Comparison of ENCODE assay signal across 11 mouse cellular contexts in genomic region chr19:53128494-53129337, GRCm38 (mm10). TPM values are rescaled to one million over a fixed set of nuclear protein-coding genes. Genes with fewer than 3 reads are reported as not detected.
DNase-seq lines count a peak whose midpoint lies in the region; ATAC-seq and TF ChIP-seq lines count a peak whose summit lies in the region.
"Had no signal": no experiment of that assay in that cellular context is flagged by ENCODE, and none has a peak within 500 bp of the region (broad histone marks: within the 10 kb centered on the region; RNA-seq: fewer than 3 reads in every experiment).

No protein-coding gene starts in this region.

- H3K27me3 ChIP-seq in MEL (ENCODE audit: control insufficient read depth in 1 of 2, insufficient read depth in 2 of 2, low read length in 2 of 2): peaks cover 0 to 1% of the 10 kb centered on the region in 2 experiments; a peak in 1 of 4 replicates
- H3K27me3 ChIP-seq in intestine, embryonic 14.5 days (replicated peaks; ENCODE audit: control insufficient read depth, insufficient read depth, low read length): no peaks in the 10 kb centered on the region
- H3K27me3 ChIP-seq: embryonic facial prominence, embryonic 12.5 days; limb, embryonic 15.5 days; neural tube, embryonic 12.5 days had no signal

- intact Hi-C loops in heart, postnatal 14 days (cut with DNase I): loop anchor here (5.0 kb wide), 1 partner anchor 51 kb away; no protein-coding TSS in a partner anchor
- intact Hi-C loops in left cerebral cortex, postnatal 36 days (cut with DNase I): no loop called here

- TF ChIP-seq CTCF in MEL (IDR thresholded peaks at IDR 0.05 in 2 of 3, conservative IDR thresholded peaks at IDR 0.05 in 1 of 3; ENCODE audit: control insufficient read depth in 1 of 3, insufficient read depth in 1 of 3, low read depth in 2 of 3, low read length in 3 of 3, poor library complexity in 1 of 3, severe bottlenecking in 1 of 3): no peak

- H3K4me2 ChIP-seq in intestine, embryonic 14.5 days (ENCODE audit: low read length): peak overlapping the region; percentile 11; the same call in 1 of the 2 replicates
- H3K4me2 ChIP-seq: embryonic facial prominence, embryonic 12.5 days; limb, embryonic 15.5 days; neural tube, embryonic 12.5 days had no signal

- WGBS in intestine, embryonic 14.5 days: 31% methylated on average over 13 of the region's 13 CpGs

- peak; percentile 95 for DNase-seq in heart, adult 11 months
- no peak for DNase-seq in heart, postnatal 14 days
- DNase-seq in MEL (ENCODE audit: low read depth, low spot score): peak; percentile 54
- DNase-seq in intestine, embryonic 14.5 days (ENCODE audit: low spot score): peak; percentile 53
- peak; percentile 64 for DNase-seq in lung, postnatal 36 days
- no peak for DNase-seq in left cerebral cortex, postnatal 36 days (ENCODE audit: low spot score in 2 of 2)
- no peak for DNase-seq in embryo, embryonic 9.5 days (ENCODE audit: extremely low spot score)
- no peak for DNase-seq in urinary bladder, postnatal 25 days (ENCODE audit: low spot score)

- no peak for TF ChIP-seq POLR2A in MEL (IDR thresholded peaks at IDR 0.05; ENCODE audit: control insufficient read depth in 1 of 2, insufficient read depth in 1 of 2, low read depth in 1 of 2, low read length in 2 of 2, poor library complexity in 1 of 2)

- peak overlapping the region; percentile 30; the same call in 1 of the 2 replicates for H3K27ac ChIP-seq in MEL (ENCODE audit: control insufficient read depth, low read depth, low read length)
- H3K27ac ChIP-seq in intestine, embryonic 14.5 days (ENCODE audit: low read depth): peak overlapping the region; percentile 38; the same call in 1 of the 2 replicates
- H3K27ac ChIP-seq: embryonic facial prominence, embryonic 12.5 days; limb, embryonic 15.5 days; neural tube, embryonic 12.5 days had no signal

- no peaks in the 10 kb centered on the region for H3K79me2 ChIP-seq in MEL (ENCODE audit: control insufficient read depth, insufficient read depth, low read length, poor library complexity)

- H3K4me3 ChIP-seq in MEL (ENCODE audit: control insufficient read depth in 1 of 2, insufficient read depth in 1 of 2, low read depth in 2 of 2, low read length in 2 of 2): peak overlapping the region in 1 of 2 experiments; percentile 20; a peak in 3 of 4 replicates
- no peak overlapping the region for H3K4me3 ChIP-seq in intestine, embryonic 14.5 days (ENCODE audit: low read depth, low read length)
- H3K4me3 ChIP-seq: embryonic facial prominence, embryonic 12.5 days; limb, embryonic 15.5 days; neural tube, embryonic 12.5 days had no signal

- no peaks in the 10 kb centered on the region for H3K9me3 ChIP-seq in MEL (replicated peaks; ENCODE audit: insufficient read depth, low read length)
- H3K9me3 ChIP-seq in intestine, embryonic 14.5 days (ENCODE audit: control insufficient read depth, low read length): no peaks in the 10 kb centered on the region
- H3K9me3 ChIP-seq: embryonic facial prominence, embryonic 12.5 days; limb, embryonic 15.5 days; neural tube, embryonic 12.5 days had no signal

- peaks cover 13 to 31% of the 10 kb centered on the region in 2 experiments for H3K4me1 ChIP-seq in MEL (ENCODE audit: control insufficient read depth in 1 of 2, insufficient read depth in 2 of 2, low read length in 2 of 2)
- H3K4me1 ChIP-seq in intestine, embryonic 14.5 days (replicated peaks; ENCODE audit: control insufficient read depth, insufficient read depth, low read length): peaks cover 19% of the 10 kb centered on the region

- TF ChIP-seq EP300 in MEL (IDR thresholded peaks at IDR 0.05; ENCODE audit: low read depth in 1 of 2, low read length in 2 of 2): peak; percentile 75 to 81; a peak in 3 of 4 replicates

- no peak for TF ChIP-seq RAD21 in MEL (IDR thresholded peaks at IDR 0.05; ENCODE audit: low read depth, low read length)

- H3K9ac ChIP-seq in MEL (ENCODE audit: control insufficient read depth, low read depth, low read length, poor library complexity, severe bottlenecking): peak overlapping the region; percentile 15
- no peak overlapping the region for H3K9ac ChIP-seq in intestine, embryonic 14.5 days (ENCODE audit: low read length)
- H3K9ac ChIP-seq: embryonic facial prominence, embryonic 12.5 days; limb, embryonic 15.5 days; neural tube, embryonic 12.5 days had no signal

- H3K36me3 ChIP-seq in MEL (ENCODE audit: control insufficient read depth in 1 of 2, insufficient read depth in 2 of 2, low read length in 2 of 2): peaks cover 0 to 31% of the 10 kb centered on the region in 2 experiments; a peak in 2 of 4 replicates
- no peaks in the 10 kb centered on the region for H3K36me3 ChIP-seq in intestine, embryonic 14.5 days (ENCODE audit: control insufficient read depth, insufficient read depth, low read length)
- H3K36me3 ChIP-seq: embryonic facial prominence, embryonic 12.5 days; limb, embryonic 15.5 days; neural tube, embryonic 12.5 days had no signal

- ATAC-seq in intestine, embryonic 14.5 days (replicated peaks; ENCODE audit: low FRiP score, low TSS enrichment, low read depth): 0 out of 2 replicates have a peak, but pooled peaks have one; percentile 29

TF ChIP-seq in MEL, 35 proteins besides CTCF, POLR2A, EP300 and RAD21:
- TF ChIP-seq MYB (IDR thresholded peaks at IDR 0.05; ENCODE audit: low read depth, low read length) (0 out of 2 replicates have a peak, but pooled peaks have one; percentile 33), USF2 (IDR thresholded peaks at IDR 0.05; ENCODE audit: borderline replicate concordance in 1 of 2, insufficient read depth in 1 of 2, low read depth in 1 of 2, low read length in 2 of 2) (no peak), E2F4 (IDR thresholded peaks at IDR 0.05; ENCODE audit: borderline replicate concordance, low read depth, low read length) (no peak), ELF1 (IDR thresholded peaks at IDR 0.05; ENCODE audit: low read depth, low read length) (no peak), JUND (IDR thresholded peaks at IDR 0.05; ENCODE audit: low read depth, low read length) (no peak), ETS1 (IDR thresholded peaks at IDR 0.05; ENCODE audit: low read depth, low read length) (peak; percentile 62), MYC (IDR thresholded peaks at IDR 0.05; ENCODE audit: low read depth, low read length) (no peak), CHD2 (IDR thresholded peaks at IDR 0.05; ENCODE audit: low read length) (no peak; the same call in 1 of the 2 replicates), SIN3A (IDR thresholded peaks at IDR 0.05; ENCODE audit: low read length) (peak; percentile 61; the same call in 1 of the 2 replicates), ZNF384 (IDR thresholded peaks at IDR 0.05; ENCODE audit: low read depth, low read length) (no peak), GABPA (IDR thresholded peaks at IDR 0.05; ENCODE audit: low read depth, low read length) (no peak), CHD1 (IDR thresholded peaks at IDR 0.05; ENCODE audit: low read depth, low read length) (no peak), ZC3H11A (IDR thresholded peaks at IDR 0.05; ENCODE audit: low read depth, low read length) (no peak), TAL1 (IDR thresholded peaks at IDR 0.05; ENCODE audit: low read length) (peak; percentile 28; the same call in 1 of the 2 replicates), SMC3 (IDR thresholded peaks at IDR 0.05; ENCODE audit: low read depth, low read length) (no peak), KAT2A (conservative IDR thresholded peaks at IDR 0.05; ENCODE audit: low read depth, low read length) (no peak), ZMIZ1 (IDR thresholded peaks at IDR 0.05; ENCODE audit: low read depth, low read length) (no peak), TBP (IDR thresholded peaks at IDR 0.05; ENCODE audit: low read depth, low read length) (no peak), HCFC1 (IDR thresholded peaks at IDR 0.05; ENCODE audit: low read depth, low read length) (no peak), MAX (IDR thresholded peaks at IDR 0.05; ENCODE audit: low read length) (peak; percentile 33; the same call in 1 of the 2 replicates), UBTF (IDR thresholded peaks at IDR 0.05; ENCODE audit: borderline replicate concordance, insufficient read depth, low read depth, low read length) (no peak), MXI1 (IDR thresholded peaks at IDR 0.05; ENCODE audit: low read depth, low read length) (no peak), RCOR1 (IDR thresholded peaks at IDR 0.05; ENCODE audit: low read depth, low read length) (peak; percentile 94), GATA1 (IDR thresholded peaks at IDR 0.05; ENCODE audit: low read depth, low read length) (peak; percentile 90), NRF1 (IDR thresholded peaks at IDR 0.05; ENCODE audit: insufficient read depth, low read depth, low read length, poor library complexity, severe bottlenecking) (no peak), ZKSCAN1 (IDR thresholded peaks at IDR 0.05; ENCODE audit: low read depth, low read length) (no peak), USF1 (IDR thresholded peaks at IDR 0.05; ENCODE audit: low read depth, low read length) (no peak), MEF2A (IDR thresholded peaks at IDR 0.05; ENCODE audit: extremely low read depth, insufficient replicate concordance, low read depth, low read length, poor library complexity, severe bottlenecking) (no peak), NELFE (IDR thresholded peaks at IDR 0.05; ENCODE audit: low read depth, low read length) (no peak), BHLHE40 (IDR thresholded peaks at IDR 0.05; ENCODE audit: borderline replicate concordance, low read depth, low read length) (0 out of 2 replicates have a peak, but pooled peaks have one; percentile 40), TCF12 (IDR thresholded peaks at IDR 0.05; ENCODE audit: low read depth, low read length) (peak; percentile 81), MAZ (IDR thresholded peaks at IDR 0.05; ENCODE audit: low read depth, low read length) (no peak), MAFK (IDR thresholded peaks at IDR 0.05; ENCODE audit: borderline replicate concordance, low read depth, low read length) (no peak), POLR2AphosphoS2 (IDR thresholded peaks at IDR 0.05; ENCODE audit: low read length) (no peak), POLR2AphosphoS5 (IDR thresholded peaks at IDR 0.05; ENCODE audit: borderline replicate concordance, low read depth, low read length) (no peak)
TF ChIP-seq in MEL: peak in this region for 9.

RNA-seq across cellular contexts. Expression of gene Add3, which starts 11.5 kb away (rescaled TPM):
- 10 to 100 TPM; 63.4 to 65.2 TPM for total RNA-seq in heart, postnatal 14 days (2021)
- 14.0 and 33.0 TPM in 2 replicates for total RNA-seq in MEL (2012; rRNA removed)
- 10 to 100 TPM in 1 of 2 experiments, not detected in 1; 52.9 TPM for polyA plus RNA-seq in MEL (2012; ENCODE audit: insufficient read depth in 1 of 2, insufficient read length in 2 of 2, low read depth in 1 of 2, low replicate concordance in 2 of 2, missing spikeins in 1 of 2)
- polyA plus RNA-seq in intestine, embryonic 14.5 days (2014; fragmentation: Nextera tagmentation; extraction: Ambion mirVana): 115 and 120 TPM in 2 replicates
- total RNA-seq in left cerebral cortex, postnatal 36 days (2021): 10 to 100 TPM; 89.3 to 89.6 TPM

Comparison
In these comparisons a context has a peak if more than half of its experiments do, and no peak if none do; other contexts are left out.
1. DNase-seq: peak in heart, adult 11 months (single experiment), MEL (single experiment), intestine, embryonic 14.5 days (single experiment) and lung, postnatal 36 days (single experiment); none in heart, postnatal 14 days (0 of 2), left cerebral cortex, postnatal 36 days (0 of 2), embryo, embryonic 9.5 days (single experiment) and urinary bladder, postnatal 25 days (single experiment).